Mouse (Mus musculus) erythroblast, embryonic 14.5 days (primary cell): Measurements from ENCODE around the gene Wnt4.

Source experiments
- GATA1 ChIP-seq: IDR thresholded peaks from 2 replicates; pipeline ENCODE4 v1.6.1; 2012; ENCODE audit warnings: low read length, inconsistent platforms, mixed read lengths
- TAL1 ChIP-seq: IDR thresholded peaks from 3 replicates; pipeline ENCODE4 v1.6.1; 2012; ENCODE audit warnings: low read length, inconsistent platforms, mixed read lengths

DNA sequence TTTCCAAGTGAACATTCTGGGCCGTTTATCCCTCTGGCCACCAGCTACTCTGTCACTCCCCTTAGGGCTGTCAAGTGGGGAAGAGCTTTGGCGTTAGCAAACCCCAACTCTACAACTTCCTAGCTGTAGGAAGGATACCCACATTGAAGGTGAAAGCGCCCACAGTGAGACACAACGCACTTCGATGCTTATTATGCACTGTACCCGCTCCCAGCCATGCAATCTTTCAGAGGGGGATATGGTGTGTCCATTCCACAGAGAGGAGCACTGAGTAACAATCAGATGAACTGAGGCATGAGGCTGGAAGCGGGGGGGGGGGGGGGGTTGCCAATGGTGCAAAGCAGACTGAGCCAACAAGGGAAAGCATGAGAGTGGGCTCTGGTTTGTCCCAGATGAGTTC is 27.8 kb downstream of the Wnt4 start:
- TF ChIP-seq TAL1 (no peak), GATA1 (no peak)
